Mouse (Mus musculus): ENCODE results near the gene Wnt10b. TPM values are rescaled to one million over a fixed set of nuclear protein-coding genes. Genes with fewer than 3 reads are reported as not detected.
A peak's percentile ranks its signal among the peaks of the same experiment; 100 is the strongest.

Gene Wnt10b
- polyA plus RNA-seq, 1 experiment from 2014 or later = 0.95 TPM

- peak overlapping the region; percentile 25 for H3K4me2 ChIP-seq (ENCODE audit: low read depth)
- peak; percentile 49 for DNase-seq (ENCODE audit: low spot score)
- H3K36me3 ChIP-seq (ENCODE audit: control insufficient read depth, insufficient read depth, low read length) = no peaks in the 10 kb centered on the region; the same call in 1 of the 2 replicates
- H3K27me3 ChIP-seq (ENCODE audit: control insufficient read depth, insufficient read depth, low read length) = peaks cover 88% of the 10 kb centered on the region
- H3K4me3 ChIP-seq (ENCODE audit: low read depth, low read length) = peak overlapping the region; percentile 27
- no peak overlapping the region for H3K27ac ChIP-seq (ENCODE audit: low read depth, low read length)
- no peaks in the 10 kb centered on the region for H3K9me3 ChIP-seq (ENCODE audit: control insufficient read depth, low read length)
- ATAC-seq (ENCODE audit: insufficient read depth, low FRiP score, low TSS enrichment) = no peak
- peak overlapping the region; percentile 26 for H3K9ac ChIP-seq (ENCODE audit: low read length)
- 1% methylated on average over 12 of the region's 12 CpGs for WGBS
- H3K4me1 ChIP-seq (ENCODE audit: control insufficient read depth, insufficient read depth, low read length) = peaks cover 20% of the 10 kb centered on the region; the same call in 1 of the 2 replicates
Measured at GRCm38 (mm10) chr15:98791221-98791620, 13.3 kb upstream of the Wnt10b start.

GRCm38 (mm10) chr15:98790761-98791160 is 12.8 kb upstream of the Wnt10b start:
- peak overlapping the region; percentile 27 for H3K4me3 ChIP-seq (ENCODE audit: low read depth, low read length)
- peak overlapping the region; percentile 26 for H3K9ac ChIP-seq (ENCODE audit: low read length)
- H3K27me3 ChIP-seq (ENCODE audit: control insufficient read depth, insufficient read depth, low read length) = peaks cover 83% of the 10 kb centered on the region
- ATAC-seq (ENCODE audit: insufficient read depth, low FRiP score, low TSS enrichment) (no peak), DNase-seq (ENCODE audit: low spot score) (no peak)
- peaks cover 20% of the 10 kb centered on the region; the same call in 1 of the 2 replicates for H3K4me1 ChIP-seq (ENCODE audit: control insufficient read depth, insufficient read depth, low read length)
- H3K36me3 ChIP-seq (ENCODE audit: control insufficient read depth, insufficient read depth, low read length) = no peaks in the 10 kb centered on the region; the same call in 1 of the 2 replicates
- no peak overlapping the region for H3K27ac ChIP-seq (ENCODE audit: low read depth, low read length)
- 0% methylated on average over 23 of the region's 23 CpGs for WGBS
- no peaks in the 10 kb centered on the region for H3K9me3 ChIP-seq (ENCODE audit: control insufficient read depth, low read length)
- peak overlapping the region; percentile 25 for H3K4me2 ChIP-seq (ENCODE audit: low read depth)

- no peak for ATAC-seq (ENCODE audit: insufficient read depth, low FRiP score, low TSS enrichment)
- Histone ChIP-seq H3K27me3 (ENCODE audit: control insufficient read depth, insufficient read depth, low read length) (peaks cover 77% of the 10 kb centered on the region), H3K9me3 (ENCODE audit: control insufficient read depth, low read length) (no peaks in the 10 kb centered on the region), H3K4me3 (ENCODE audit: low read depth, low read length) (peak within 1 kb of the TSS; percentile 27), H3K9ac (ENCODE audit: low read length) (peak within 1 kb of the TSS; percentile 26; the same call in 1 of the 2 replicates), H3K36me3 (ENCODE audit: control insufficient read depth, insufficient read depth, low read length) (no peaks in the 10 kb centered on the region; the same call in 1 of the 2 replicates), H3K4me1 (ENCODE audit: control insufficient read depth, insufficient read depth, low read length) (peaks cover 20% of the 10 kb centered on the region; the same call in 1 of the 2 replicates), H3K4me2 (ENCODE audit: low read depth) (peak within 1 kb of the TSS; percentile 25), H3K27ac (ENCODE audit: low read depth, low read length) (no peak within 1 kb of the TSS)
- peak; percentile 71 for DNase-seq (ENCODE audit: low spot score)
- 2% methylated on average over 51 of the region's 51 CpGs for WGBS
Measured at GRCm38 (mm10) chr15:98789661-98790535, 11.9 kb upstream of the Wnt10b start, which contains the start of gene Wnt1. Gene Wnt1 (plus strand): TSS chr15:98789857.

GRCm38 (mm10) chr15:98788972-98789660 is 11.2 kb upstream of the Wnt10b start:
- Histone ChIP-seq H3K36me3 (ENCODE audit: control insufficient read depth, insufficient read depth, low read length) (no peaks in the 10 kb centered on the region; the same call in 1 of the 2 replicates), H3K27ac (ENCODE audit: low read depth, low read length) (no peak overlapping the region), H3K4me2 (ENCODE audit: low read depth) (peak overlapping the region; percentile 22; the same call in 1 of the 2 replicates), H3K9ac (ENCODE audit: low read length) (no peak overlapping the region), H3K9me3 (ENCODE audit: control insufficient read depth, low read length) (no peaks in the 10 kb centered on the region), H3K27me3 (ENCODE audit: control insufficient read depth, insufficient read depth, low read length) (peaks cover 72% of the 10 kb centered on the region), H3K4me1 (ENCODE audit: control insufficient read depth, insufficient read depth, low read length) (peaks cover 20% of the 10 kb centered on the region; the same call in 1 of the 2 replicates), H3K4me3 (ENCODE audit: low read depth, low read length) (peak overlapping the region; percentile 27)
- ATAC-seq (ENCODE audit: insufficient read depth, low FRiP score, low TSS enrichment) (no peak), DNase-seq (ENCODE audit: low spot score) (no peak)
- WGBS = 9% methylated on average over 24 of the region's 24 CpGs

GRCm38 (mm10) chr15:98787930-98788329 is 10.0 kb upstream of the Wnt10b start:
- H3K9me3 ChIP-seq (ENCODE audit: control insufficient read depth, low read length) = no peaks in the 10 kb centered on the region
- ATAC-seq (ENCODE audit: insufficient read depth, low FRiP score, low TSS enrichment) = no peak
- H3K27ac ChIP-seq (ENCODE audit: low read depth, low read length) = no peak overlapping the region
- H3K9ac ChIP-seq (ENCODE audit: low read length) = no peak overlapping the region
- no peak for DNase-seq (ENCODE audit: low spot score)
- no peaks in the 10 kb centered on the region; the same call in 1 of the 2 replicates for H3K36me3 ChIP-seq (ENCODE audit: control insufficient read depth, insufficient read depth, low read length)
- 34% methylated on average over 4 of the region's 4 CpGs for WGBS
- H3K4me2 ChIP-seq (ENCODE audit: low read depth) = no peak overlapping the region
- H3K4me3 ChIP-seq (ENCODE audit: low read depth, low read length) = no peak overlapping the region
- peaks cover 61% of the 10 kb centered on the region for H3K27me3 ChIP-seq (ENCODE audit: control insufficient read depth, insufficient read depth, low read length)
- H3K4me1 ChIP-seq (ENCODE audit: control insufficient read depth, insufficient read depth, low read length) = peaks cover 14% of the 10 kb centered on the region; the same call in 1 of the 2 replicates

- H3K9ac ChIP-seq (ENCODE audit: low read length) = no peak overlapping the region
- ATAC-seq (ENCODE audit: insufficient read depth, low FRiP score, low TSS enrichment) (no peak), DNase-seq (ENCODE audit: low spot score) (peak; percentile 33)
- no peak overlapping the region for H3K27ac ChIP-seq (ENCODE audit: low read depth, low read length)
- H3K4me2 ChIP-seq (ENCODE audit: low read depth) = no peak overlapping the region
- peaks cover 58% of the 10 kb centered on the region for H3K27me3 ChIP-seq (ENCODE audit: control insufficient read depth, insufficient read depth, low read length)
- no peaks in the 10 kb centered on the region for H3K9me3 ChIP-seq (ENCODE audit: control insufficient read depth, low read length)
- 32% methylated on average over 7 of the region's 7 CpGs for WGBS
- no peak overlapping the region for H3K4me3 ChIP-seq (ENCODE audit: low read depth, low read length)
- H3K36me3 ChIP-seq (ENCODE audit: control insufficient read depth, insufficient read depth, low read length) = no peaks in the 10 kb centered on the region; the same call in 1 of the 2 replicates
- H3K4me1 ChIP-seq (ENCODE audit: control insufficient read depth, insufficient read depth, low read length) = peaks cover 6% of the 10 kb centered on the region; the same call in 1 of the 2 replicates
Measured at GRCm38 (mm10) chr15:98785744-98786143, 7.8 kb upstream of the Wnt10b start.

- H3K4me3 ChIP-seq (ENCODE audit: low read depth, low read length) = no peak overlapping the region
- H3K4me2 ChIP-seq (ENCODE audit: low read depth) = no peak overlapping the region
- 22% methylated on average over 6 of the region's 6 CpGs for WGBS
- no peak overlapping the region for H3K9ac ChIP-seq (ENCODE audit: low read length)
- no peaks in the 10 kb centered on the region for H3K36me3 ChIP-seq (ENCODE audit: control insufficient read depth, insufficient read depth, low read length)
- no peak overlapping the region for H3K27ac ChIP-seq (ENCODE audit: low read depth, low read length)
- ATAC-seq (ENCODE audit: insufficient read depth, low FRiP score, low TSS enrichment) = no peak
- H3K4me1 ChIP-seq (ENCODE audit: control insufficient read depth, insufficient read depth, low read length) = peaks cover 8% of the 10 kb centered on the region
- peak; percentile 12 for DNase-seq (ENCODE audit: low spot score)
- H3K27me3 ChIP-seq (ENCODE audit: control insufficient read depth, insufficient read depth, low read length) = peaks cover 70% of the 10 kb centered on the region
- no peaks in the 10 kb centered on the region for H3K9me3 ChIP-seq (ENCODE audit: control insufficient read depth, low read length)
Measured at GRCm38 (mm10) chr15:98781166-98781565, 3.2 kb upstream of the Wnt10b start.

GRCm38 (mm10) chr15:98780573-98780972 is 2.6 kb upstream of the Wnt10b start:
- DNase-seq (ENCODE audit: low spot score) = peak; percentile 62
- no peak overlapping the region for H3K4me3 ChIP-seq (ENCODE audit: low read depth, low read length)
- 1% methylated on average over 13 of the region's 13 CpGs for WGBS

More at GRCm38 (mm10) chr15:98780573-98780972, 2.6 kb upstream of the Wnt10b start:
- no peaks in the 10 kb centered on the region for H3K9me3 ChIP-seq (ENCODE audit: control insufficient read depth, low read length)
- H3K36me3 ChIP-seq (ENCODE audit: control insufficient read depth, insufficient read depth, low read length) = no peaks in the 10 kb centered on the region
- peaks cover 13% of the 10 kb centered on the region for H3K4me1 ChIP-seq (ENCODE audit: control insufficient read depth, insufficient read depth, low read length)
- H3K27ac ChIP-seq (ENCODE audit: low read depth, low read length) = no peak overlapping the region
- no peak for ATAC-seq (ENCODE audit: insufficient read depth, low FRiP score, low TSS enrichment)
- H3K4me2 ChIP-seq (ENCODE audit: low read depth) = no peak overlapping the region
- H3K27me3 ChIP-seq (ENCODE audit: control insufficient read depth, insufficient read depth, low read length) = peaks cover 76% of the 10 kb centered on the region
- H3K9ac ChIP-seq (ENCODE audit: low read length) = no peak overlapping the region
